Mouse (Mus musculus) fibroblast of lung, adult 2 months (primary cell): ENCODE data around the gene Tmem229b.
"Not testable (repeated sequence)": the region's sequence is repeated elsewhere in the genome, so short reads cannot be mapped to it uniquely, and the experiment has no call there.

Source experiments
- DNase-seq: peaks from one replicate; pipeline ENCODE4 v3.0.0-alpha.2; 2011; ENCODE audit warnings: low read depth

Gene Tmem229b

GRCm38 (mm10) chr12:78952053-78952452 is 55.4 kb downstream of the Tmem229b start:
- DNase-seq, result no peak

GRCm38 (mm10) chr12:78947661-78948060 is 59.8 kb downstream of the Tmem229b start:
- DNase-seq, result no peak

GRCm38 (mm10) chr12:78947161-78947560 is 60.3 kb downstream of the Tmem229b start:
- DNase-seq, result no peak

GRCm38 (mm10) chr12:78942931-78943330 is 64.5 kb downstream of the Tmem229b start:
- no peak for DNase-seq

GRCm38 (mm10) chr12:78940081-78940480 is 67.3 kb downstream of the Tmem229b start:
- no peak for DNase-seq

GRCm38 (mm10) chr12:78939393-78940037 is 67.9 kb downstream of the Tmem229b start:
- no peak for DNase-seq

- DNase-seq, result no peak
Measured at GRCm38 (mm10) chr12:78936494-78936893, 70.9 kb downstream of the Tmem229b start.

- DNase-seq, result no peak
Measured at GRCm38 (mm10) chr12:78929900-78930299, 77.5 kb downstream of the Tmem229b start.

GRCm38 (mm10) chr12:78927287-78927686 is 80.1 kb downstream of the Tmem229b start:
- no peak for DNase-seq

- DNase-seq, result no peak
Measured at GRCm38 (mm10) chr12:78923539-78924189, 83.8 kb downstream of the Tmem229b start.

- DNase-seq, result not testable (repeated sequence)
Measured at GRCm38 (mm10) chr12:78922977-78923376, 84.5 kb downstream of the Tmem229b start.

- DNase-seq, result no peak
Measured at GRCm38 (mm10) chr12:78922058-78922457, 85.4 kb downstream of the Tmem229b start.

- DNase-seq, result no peak
Measured at GRCm38 (mm10) chr12:78921421-78921820, 86.0 kb downstream of the Tmem229b start.

GRCm38 (mm10) chr12:78919079-78919712 is 88.2 kb downstream of the Tmem229b start:
- peak; percentile 58 for DNase-seq

GRCm38 (mm10) chr12:78918227-78919078 is 89.0 kb downstream of the Tmem229b start:
- DNase-seq, result peak; percentile 63

- DNase-seq, result no peak
Measured at GRCm38 (mm10) chr12:78916278-78916677, 91.1 kb downstream of the Tmem229b start.

GRCm38 (mm10) chr12:78915561-78915960 is 91.9 kb downstream of the Tmem229b start:
- DNase-seq, result no peak

GRCm38 (mm10) chr12:78914458-78914857 is 93.0 kb downstream of the Tmem229b start:
- no peak for DNase-seq
